Mouse (Mus musculus): ENCODE data around the gene Rad9a. TPM values are rescaled to one million over a fixed set of nuclear protein-coding genes. Genes with fewer than 3 reads are reported as not detected.

The Rad9a gene
- polyA plus RNA-seq, 1 experiment from 2014 or later, result 9.0 TPM

DNA sequence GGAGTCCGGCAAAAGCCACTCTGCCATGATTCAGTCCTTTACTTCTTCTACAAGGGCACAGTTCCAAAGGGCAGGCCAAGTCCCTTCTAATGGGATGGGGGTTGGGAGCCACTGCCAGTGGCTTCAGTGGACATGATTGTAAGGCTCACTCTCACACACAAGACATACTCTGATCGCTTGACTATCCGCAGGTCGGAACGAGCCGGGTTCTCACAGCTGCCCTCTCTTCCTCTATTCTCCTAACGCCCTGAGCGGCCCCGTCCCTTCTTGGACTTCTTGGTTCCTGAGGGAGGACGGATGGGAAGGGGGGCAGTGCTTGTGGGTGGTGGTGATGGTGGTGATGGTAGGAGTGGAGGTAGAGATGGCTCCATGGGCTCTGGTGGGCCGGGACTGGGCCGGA lies 44.7 kb downstream of the Rad9a start:
- no peak for DNase-seq
- no peak overlapping the region for H3K27ac ChIP-seq (ENCODE audit: low read depth)
- no peak overlapping the region for H3K9ac ChIP-seq (replicated peaks)
- no peaks in the 10 kb centered on the region for H3K9me3 ChIP-seq (ENCODE audit: low read length)
- H3K4me2 ChIP-seq (ENCODE audit: low read depth, low read length), result no peak overlapping the region
- H3K27me3 ChIP-seq (ENCODE audit: insufficient read depth, low read length), result no peaks in the 10 kb centered on the region
- no peak for TF ChIP-seq CTCF (IDR thresholded peaks at IDR 0.05; ENCODE audit: low read depth)
- WGBS (ENCODE audit: insufficient replicate concordance), result 81% methylated on average over 12 of the region's 12 CpGs
- ATAC-seq, result no peak
- H3K4me3 ChIP-seq (ENCODE audit: low read depth, low read length), result no peak overlapping the region
- H3K4me1 ChIP-seq (ENCODE audit: insufficient read depth), result peaks cover 5% of the 10 kb centered on the region; the same call in 1 of the 2 replicates
- peaks cover 49% of the 10 kb centered on the region for H3K36me3 ChIP-seq (replicated peaks; ENCODE audit: insufficient read depth, low read length)

DNA sequence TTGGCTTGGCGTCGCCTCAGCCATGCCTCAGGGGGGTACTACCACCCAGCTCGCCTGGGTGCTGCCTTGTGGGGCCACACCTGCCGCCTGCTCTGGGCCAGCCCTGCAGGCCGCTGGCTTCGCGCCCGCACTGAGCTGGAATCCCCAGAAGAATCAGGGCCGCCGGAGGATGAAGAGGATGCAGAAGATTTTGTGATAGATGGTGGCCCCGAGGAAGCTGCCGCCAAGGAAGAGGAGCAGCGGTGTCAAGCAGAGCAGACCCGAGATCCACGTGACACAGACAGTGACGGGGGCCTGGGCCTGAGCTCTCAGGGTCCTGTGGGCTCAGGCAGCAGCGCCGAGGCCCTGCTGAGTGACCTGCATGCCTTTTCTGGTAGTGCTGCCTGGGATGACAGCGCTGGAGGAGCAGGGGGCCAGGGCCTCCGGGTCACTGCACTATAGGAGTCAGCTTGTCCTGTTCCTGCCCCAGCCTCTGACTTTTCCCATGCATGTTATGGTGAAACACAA lies 45.3 kb downstream of the Rad9a start:
- ATAC-seq (no peak), DNase-seq (no peak)
- H3K4me1 ChIP-seq (ENCODE audit: insufficient read depth), result peaks cover 5% of the 10 kb centered on the region; the same call in 1 of the 2 replicates
- TF ChIP-seq CTCF (IDR thresholded peaks at IDR 0.05; ENCODE audit: low read depth) (no peak), EP300 (IDR thresholded peaks at IDR 0.05; ENCODE audit: low read depth) (no peak)
- peak overlapping the region; percentile 67 for H3K27ac ChIP-seq (ENCODE audit: low read depth)
- H3K9ac ChIP-seq (replicated peaks), result peak overlapping the region; percentile 26; the same call in 1 of the 2 replicates
- peak overlapping the region; percentile 45 for H3K4me2 ChIP-seq (ENCODE audit: low read depth, low read length)
- peaks cover 50% of the 10 kb centered on the region for H3K36me3 ChIP-seq (replicated peaks; ENCODE audit: insufficient read depth, low read length)
- no peak overlapping the region for H3K4me3 ChIP-seq (ENCODE audit: low read depth, low read length)
- no peaks in the 10 kb centered on the region for H3K27me3 ChIP-seq (ENCODE audit: insufficient read depth, low read length)
- WGBS (ENCODE audit: insufficient replicate concordance), result 59% methylated on average over 19 of the region's 20 CpGs
- H3K9me3 ChIP-seq (ENCODE audit: low read length), result no peaks in the 10 kb centered on the region

DNA sequence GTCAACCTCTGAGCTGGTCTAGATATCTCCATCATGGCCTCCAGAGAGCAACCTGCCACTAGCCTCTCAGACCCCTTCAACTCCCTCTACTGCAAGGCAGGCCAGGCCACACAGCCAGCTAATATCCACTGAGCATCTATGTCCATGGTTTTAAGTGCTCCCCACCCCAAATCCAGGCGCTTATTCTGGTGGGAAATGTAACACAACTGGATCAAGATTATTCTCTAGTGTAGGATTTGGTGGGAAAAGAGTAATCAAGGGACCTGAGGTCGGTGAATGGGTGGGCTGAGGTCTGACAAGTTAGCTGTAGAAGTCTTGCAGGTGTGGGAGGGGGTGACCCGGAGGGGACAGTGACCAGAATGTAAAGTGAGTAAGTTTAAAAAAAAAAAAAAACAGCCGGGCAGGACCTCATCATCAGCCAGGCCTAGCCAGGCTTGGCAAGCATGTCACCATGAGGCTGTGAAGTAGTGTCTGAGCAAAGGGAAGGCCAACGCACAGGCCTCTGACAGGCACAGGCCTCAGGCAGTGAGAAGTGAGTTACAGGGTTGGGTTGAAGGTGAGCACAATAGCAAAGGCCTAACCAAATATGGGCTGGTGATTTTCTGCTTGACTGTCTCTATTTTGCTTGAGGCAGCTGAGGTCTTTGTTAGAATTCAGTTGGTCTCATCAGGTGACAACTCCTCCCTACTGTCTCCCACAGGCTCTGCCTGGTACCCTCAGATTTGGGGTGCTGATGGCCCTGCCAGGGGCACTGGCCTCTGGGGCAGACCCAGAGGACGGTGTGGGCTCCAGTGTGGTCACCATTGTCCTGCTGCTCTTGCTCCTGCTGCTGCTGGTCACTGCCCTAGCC lies 46.0 kb downstream of the Rad9a start:
- Histone ChIP-seq H3K9me3 (ENCODE audit: low read length) (no peaks in the 10 kb centered on the region), H3K36me3 (replicated peaks; ENCODE audit: insufficient read depth, low read length) (peaks cover 57% of the 10 kb centered on the region), H3K9ac (replicated peaks) (peak overlapping the region; percentile 55; the same call in 1 of the 2 replicates), H3K4me2 (ENCODE audit: low read depth, low read length) (peak overlapping the region; percentile 45), H3K4me3 (ENCODE audit: low read depth, low read length) (peak overlapping the region; percentile 41), H3K27me3 (ENCODE audit: insufficient read depth, low read length) (no peaks in the 10 kb centered on the region), H3K27ac (ENCODE audit: low read depth) (peak overlapping the region; percentile 67), H3K4me1 (ENCODE audit: insufficient read depth) (peaks cover 10% of the 10 kb centered on the region)
- ATAC-seq (no peak), DNase-seq (no peak)
- WGBS (ENCODE audit: insufficient replicate concordance), result 47% methylated on average over 6 of the region's 6 CpGs
- TF ChIP-seq CTCF (IDR thresholded peaks at IDR 0.05; ENCODE audit: low read depth) (no peak), EP300 (IDR thresholded peaks at IDR 0.05; ENCODE audit: low read depth) (no peak)

DNA sequence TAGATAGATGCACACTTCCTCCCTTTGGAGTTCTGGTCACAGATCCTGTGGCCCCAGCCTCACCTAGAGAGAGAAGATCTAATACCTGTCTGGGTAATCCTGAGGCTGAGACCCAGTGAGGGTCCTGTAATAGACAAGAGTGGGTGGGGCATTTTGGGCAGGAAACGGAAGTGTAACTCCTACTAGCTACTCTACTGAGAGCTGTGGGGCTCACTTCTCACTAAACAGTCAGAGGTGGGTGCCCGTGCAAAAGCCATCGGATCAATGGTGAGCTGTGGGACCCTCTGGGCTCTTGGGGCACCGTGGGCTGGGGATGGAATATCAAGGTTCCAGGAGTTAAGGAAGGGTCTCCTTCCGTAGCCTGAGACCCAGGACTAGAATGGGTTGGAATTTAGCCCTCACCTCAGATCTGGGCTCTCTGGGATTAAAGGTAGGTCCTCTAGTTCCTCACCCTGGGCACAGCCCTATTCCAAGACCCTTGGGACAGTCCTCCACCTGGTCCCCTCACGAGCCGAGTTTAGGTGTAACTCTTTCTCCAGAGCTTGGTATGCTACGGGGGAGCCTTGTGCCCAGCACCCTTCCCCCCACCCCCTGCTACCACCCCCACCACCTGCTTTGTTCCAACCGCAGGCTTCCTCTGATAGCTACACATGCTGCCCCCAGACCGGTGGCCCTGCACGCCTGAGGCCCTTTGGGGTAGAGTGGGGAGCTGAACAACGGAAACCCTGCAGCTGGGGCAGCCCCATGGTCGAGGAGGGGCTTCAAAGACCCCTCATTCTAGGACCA lies 46.8 kb downstream of the Rad9a start:
- Histone ChIP-seq H3K36me3 (replicated peaks; ENCODE audit: insufficient read depth, low read length) (peaks cover 61% of the 10 kb centered on the region), H3K4me3 (ENCODE audit: low read depth, low read length) (peak overlapping the region; percentile 41), H3K27ac (ENCODE audit: low read depth) (peak overlapping the region; percentile 67), H3K4me1 (ENCODE audit: insufficient read depth) (peaks cover 18% of the 10 kb centered on the region), H3K4me2 (ENCODE audit: low read depth, low read length) (peak overlapping the region; percentile 45), H3K9me3 (ENCODE audit: low read length) (no peaks in the 10 kb centered on the region), H3K27me3 (ENCODE audit: insufficient read depth, low read length) (no peaks in the 10 kb centered on the region), H3K9ac (replicated peaks) (peak overlapping the region; percentile 55)
- 33% methylated on average over 13 of the region's 13 CpGs for WGBS (ENCODE audit: insufficient replicate concordance)
- TF ChIP-seq CTCF (IDR thresholded peaks at IDR 0.05; ENCODE audit: low read depth), result no peak
- peak; percentile 53 for DNase-seq
- ATAC-seq, result peak; percentile 64

DNA sequence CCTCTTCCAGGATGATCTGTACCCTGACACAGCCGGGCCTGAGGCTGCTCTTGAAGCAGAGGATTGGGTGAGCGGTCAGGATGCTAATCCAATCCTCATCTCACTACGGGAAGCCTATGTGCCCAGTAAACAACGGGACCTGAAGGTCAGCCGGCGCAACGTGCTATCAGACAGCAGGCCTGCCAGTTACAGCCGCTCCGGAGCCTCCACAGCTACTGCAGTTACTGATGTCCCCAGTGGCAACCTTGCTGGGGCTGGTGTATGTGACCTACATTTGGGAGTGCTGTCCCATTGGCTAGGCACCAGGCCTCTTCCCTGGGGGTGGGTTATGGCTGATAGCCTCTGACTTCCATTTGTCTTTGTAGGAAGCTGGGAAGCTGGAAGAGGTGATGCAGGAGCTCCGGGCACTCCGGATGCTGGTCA lies 48.2 kb downstream of the Rad9a start, which contains the start of gene Ptprcap:
Gene Ptprcap, plus strand, starts transcription at position 373 of the 423 bp plus-strand sequence.
- no peak for DNase-seq
- WGBS (ENCODE audit: insufficient replicate concordance), result 74% methylated on average over 11 of the region's 11 CpGs
- H3K9ac ChIP-seq (replicated peaks), result peak within 1 kb of the TSS; percentile 55
- H3K4me1 ChIP-seq (ENCODE audit: insufficient read depth), result peaks cover 27% of the 10 kb centered on the region
- no peaks in the 10 kb centered on the region for H3K27me3 ChIP-seq (ENCODE audit: insufficient read depth, low read length)
- H3K36me3 ChIP-seq (replicated peaks; ENCODE audit: insufficient read depth, low read length), result peaks cover 49% of the 10 kb centered on the region
- H3K9me3 ChIP-seq (ENCODE audit: low read length), result no peaks in the 10 kb centered on the region
- peak within 1 kb of the TSS; percentile 41 for H3K4me3 ChIP-seq (ENCODE audit: low read depth, low read length)
- TF ChIP-seq EP300 (IDR thresholded peaks at IDR 0.05; ENCODE audit: low read depth) (no peak), CTCF (IDR thresholded peaks at IDR 0.05; ENCODE audit: low read depth) (no peak)
- peak within 1 kb of the TSS; percentile 67 for H3K27ac ChIP-seq (ENCODE audit: low read depth)
- ATAC-seq, result no peak
- peak within 1 kb of the TSS; percentile 45 for H3K4me2 ChIP-seq (ENCODE audit: low read depth, low read length)
